Mouse (Mus musculus) left cerebral cortex, adult 18-20 months (tissue): ENCODE measurements around the gene Dph7. TPM values are rescaled to one million over a fixed set of nuclear protein-coding genes. Genes with fewer than 3 reads are reported as not detected.

Experiments
- DNase-seq, 2 experiments: peaks; one replicate each; pipeline ENCODE4 v3.0.0; 2021 to 2022; ENCODE audit warnings: low spot score in 2 of 2, mixed read lengths in 1 of 2
- microRNA-seq, 2 experiments: library from miRNA; unstranded; fragments of <30 nt; microRNA quantifications; one replicate each; pipeline ENCODE4 v1.2.0; 2021
- total RNA-seq, 2 experiments: library from RNA; stranded (reverse); gene quantifications; 2 replicates each; pipeline ENCODE4 v1.2.3; 2021

Gene Dph7
- total RNA-seq, 2 experiments from 2014 or later: 24.8 to 32.6 TPM

DNA sequence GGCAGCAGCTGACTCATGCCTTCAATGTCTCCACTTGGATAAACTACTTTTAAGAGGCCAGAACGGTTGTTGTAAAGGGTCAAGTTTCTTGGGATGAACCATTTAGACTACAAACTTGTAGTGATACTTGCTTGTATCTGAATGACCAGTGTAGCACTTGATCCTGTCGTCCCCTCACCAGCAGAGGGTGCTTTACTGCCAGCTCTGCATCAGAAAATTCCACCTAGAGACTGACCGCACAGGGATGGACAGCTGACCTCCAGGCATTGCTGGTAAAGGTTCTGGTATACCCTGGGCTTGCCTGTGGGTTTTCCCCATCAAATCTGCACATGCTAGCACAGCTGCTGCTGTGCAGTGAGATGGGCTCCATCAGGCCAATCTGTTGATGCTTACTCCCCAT is 1.3 kb upstream of the Dph7 start:
- no peak for DNase-seq

DNA sequence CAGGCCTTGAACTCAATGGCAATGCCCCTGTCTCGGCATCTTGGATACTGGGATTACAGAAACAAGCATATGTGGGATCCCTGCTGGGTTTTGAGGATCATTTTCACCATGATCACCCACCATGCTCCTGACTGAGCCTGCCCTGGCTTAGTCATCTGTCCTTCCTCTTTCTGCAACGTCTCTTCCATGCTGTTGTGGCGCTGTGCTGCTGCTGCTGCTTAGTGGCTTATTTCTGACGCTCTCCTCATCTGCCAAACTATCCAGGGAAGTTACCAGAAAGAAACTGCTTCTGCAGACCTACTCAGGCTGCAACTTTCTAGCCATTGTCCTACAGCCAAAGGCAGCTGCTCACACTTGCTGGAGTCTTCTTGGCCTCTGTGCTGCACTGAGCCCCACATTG is 8.2 kb downstream of the Dph7 start:
- DNase-seq: no peak

DNA sequence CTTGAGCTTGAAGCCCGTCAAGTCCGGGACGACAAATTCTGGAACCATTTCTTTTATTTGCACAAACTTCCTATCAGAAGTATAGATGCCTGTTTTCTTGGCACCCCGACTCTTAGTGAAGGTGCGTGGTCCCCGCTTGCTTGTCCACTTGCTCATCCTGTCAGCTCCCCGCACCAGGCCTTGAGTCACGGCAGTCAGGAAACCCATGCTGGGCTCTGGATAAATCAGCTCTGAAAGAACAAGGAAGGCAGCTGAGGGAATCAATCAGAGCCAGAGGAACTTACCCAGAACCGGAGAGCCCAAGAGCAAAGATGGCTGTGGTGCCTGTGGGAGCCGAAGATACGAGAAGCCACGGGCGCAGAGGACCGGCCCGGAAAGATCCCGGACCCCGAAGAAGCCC is 12.3 kb downstream of the Dph7 start:
- DNase-seq: peak in 1 of 2 experiments; percentile 26

DNA sequence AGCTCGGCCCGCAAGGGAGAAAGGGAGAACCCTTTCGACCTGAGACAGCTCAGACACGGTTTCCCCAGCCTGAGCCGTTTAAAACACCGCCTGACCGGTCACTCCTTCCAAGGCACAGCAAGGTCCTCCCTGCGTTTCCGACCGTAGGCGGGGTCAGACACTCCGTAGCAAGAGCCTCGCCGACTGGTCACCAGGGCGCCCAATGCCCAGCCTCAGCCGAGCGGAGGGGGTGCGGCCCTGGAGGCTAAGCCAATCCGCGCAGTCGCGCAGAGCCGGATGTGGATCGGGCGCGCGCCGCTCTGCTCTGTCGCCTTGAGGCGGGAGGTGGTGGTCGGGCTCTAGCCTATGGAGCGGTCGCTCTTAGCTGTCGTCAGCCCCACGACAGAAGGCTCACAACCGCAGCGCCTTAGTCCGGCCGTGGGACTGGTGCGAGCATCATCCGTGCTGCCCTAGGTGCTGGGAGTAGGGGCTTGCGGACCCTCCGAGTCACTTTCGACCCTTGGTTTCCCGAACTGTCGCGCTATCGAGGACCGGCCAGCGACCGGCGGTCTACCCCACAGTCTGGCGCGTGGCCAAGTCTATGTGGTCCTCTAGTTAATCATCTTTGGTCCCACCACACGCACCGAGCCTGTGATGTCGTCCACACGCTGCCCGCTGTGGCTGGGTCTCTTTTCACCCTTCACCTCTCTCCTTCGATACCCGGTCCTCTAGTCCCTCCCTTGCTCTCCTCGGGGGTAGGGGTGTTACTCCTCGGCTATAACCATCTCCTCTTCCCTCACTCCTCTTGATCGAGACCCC is 12.9 kb downstream of the Dph7 start, which contains the start of gene Mrpl41:
Gene Mrpl41 (minus strand): TSS at position 193 of the 798 bp plus-strand sequence.
- peak; percentile 96 to 98 for DNase-seq

DNA sequence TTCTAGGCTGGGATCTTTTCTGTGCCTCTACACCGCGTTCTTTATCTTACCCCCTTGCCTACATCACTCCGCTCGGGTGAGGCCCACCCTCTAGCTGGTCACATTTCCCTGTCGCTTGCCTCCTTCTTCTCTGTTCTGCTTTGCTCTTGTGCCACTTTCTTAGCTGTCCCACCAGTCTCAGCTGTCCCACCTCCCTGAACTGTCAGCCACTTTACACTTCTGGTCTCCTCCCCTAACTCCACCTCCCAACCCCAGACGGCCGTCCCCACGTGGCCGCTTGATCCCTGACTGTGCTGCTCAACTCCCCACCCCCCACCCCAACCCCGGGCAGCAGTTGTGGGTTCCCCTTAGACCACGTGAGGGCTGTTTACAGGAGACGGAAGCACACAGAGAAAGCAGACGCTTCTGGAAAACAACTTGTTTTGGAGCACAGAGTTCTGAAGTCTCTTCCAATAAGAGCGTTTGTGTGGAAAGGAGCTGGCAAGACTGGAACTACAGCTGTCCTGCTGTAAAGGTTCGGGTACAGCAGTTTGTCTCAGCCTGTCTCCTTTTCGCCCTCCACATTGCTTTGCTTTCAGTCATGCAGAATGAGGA is 13.6 kb downstream of the Dph7 start, which contains the start of gene Pnpla7:
Gene Pnpla7 (plus strand): TSS at position 330 of the 594 bp plus-strand sequence.
- peak; percentile 59 to 65 for DNase-seq

DNA sequence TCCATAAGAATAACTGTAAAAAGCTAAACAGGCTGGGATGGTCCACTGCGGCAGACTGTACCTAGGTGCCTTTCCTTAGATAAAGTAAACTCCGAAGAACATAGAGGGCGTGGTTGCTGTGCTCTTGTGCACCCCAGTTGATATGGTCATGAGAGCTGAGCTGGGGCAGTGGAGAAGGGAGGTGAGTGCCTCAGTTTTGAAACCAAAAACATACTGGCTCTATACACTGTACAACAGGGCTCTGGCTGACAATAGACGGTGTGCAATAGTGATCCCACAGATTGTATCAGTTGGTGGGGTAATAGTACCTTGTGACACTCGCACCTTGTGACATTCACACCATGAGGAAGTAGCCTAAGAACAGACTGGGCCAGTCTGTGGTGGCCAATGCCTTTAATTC is 14.8 kb downstream of the Dph7 start:
- no peak for DNase-seq

DNA sequence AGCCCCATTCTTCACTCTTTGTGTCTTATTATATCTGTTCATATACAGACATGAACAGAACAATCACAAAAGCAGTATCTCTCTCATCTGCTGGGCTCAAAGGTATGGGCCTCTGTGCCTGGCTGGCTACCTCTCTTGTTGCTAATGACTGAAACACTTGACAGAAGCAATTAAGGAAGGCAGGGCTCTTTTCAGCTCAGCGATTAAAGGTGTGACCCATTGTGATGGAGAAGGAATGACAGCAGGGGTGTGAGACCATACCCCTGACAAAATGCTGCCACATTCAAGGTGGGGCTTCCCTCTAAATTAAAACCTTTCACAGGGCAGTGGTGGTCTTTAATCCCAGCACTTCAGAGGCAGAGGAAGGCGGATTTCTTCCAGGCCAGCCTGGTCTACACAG is 25.6 kb downstream of the Dph7 start:
- DNase-seq: no peak

DNA sequence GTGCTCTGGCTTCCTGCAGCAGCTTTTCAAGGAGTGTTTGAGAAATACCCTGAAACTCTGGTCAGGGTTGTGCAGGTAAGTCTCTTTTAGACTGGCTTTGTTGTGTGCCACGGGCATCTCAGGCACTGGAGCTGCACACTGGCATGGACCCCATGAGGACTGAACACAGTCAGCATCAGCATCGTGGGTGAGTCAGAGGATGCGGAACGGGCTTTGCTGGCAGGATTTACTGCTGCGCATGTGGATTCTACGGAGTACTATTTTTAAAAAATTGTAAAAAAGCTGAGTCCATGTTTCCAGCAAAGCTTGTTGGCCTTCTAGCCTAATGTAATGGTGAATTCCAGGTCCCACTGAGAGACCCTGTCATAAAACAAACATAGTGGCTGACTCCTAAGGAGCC is 33.1 kb downstream of the Dph7 start:
- DNase-seq: peak; percentile 43 to 46

DNA sequence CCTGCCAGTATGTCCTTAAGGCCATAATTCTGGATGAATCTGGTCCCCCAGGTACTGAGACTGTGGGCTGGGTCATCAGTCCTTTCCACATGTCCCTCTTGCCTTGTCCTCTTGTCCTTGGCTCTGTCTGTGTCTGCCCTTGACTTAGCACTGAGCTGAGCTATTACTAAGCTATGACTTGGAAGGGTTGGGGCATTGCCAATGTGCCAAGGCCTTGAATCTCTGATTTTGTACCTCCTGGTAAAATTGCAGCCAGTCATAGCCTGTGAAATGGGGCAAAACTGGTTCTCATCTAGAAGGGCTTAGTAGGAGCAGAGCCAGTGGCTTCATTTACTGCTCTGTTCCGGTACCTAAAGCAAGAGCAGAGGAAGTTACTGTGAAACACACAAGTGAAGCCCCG is 34.3 kb downstream of the Dph7 start:
- DNase-seq: no peak

DNA sequence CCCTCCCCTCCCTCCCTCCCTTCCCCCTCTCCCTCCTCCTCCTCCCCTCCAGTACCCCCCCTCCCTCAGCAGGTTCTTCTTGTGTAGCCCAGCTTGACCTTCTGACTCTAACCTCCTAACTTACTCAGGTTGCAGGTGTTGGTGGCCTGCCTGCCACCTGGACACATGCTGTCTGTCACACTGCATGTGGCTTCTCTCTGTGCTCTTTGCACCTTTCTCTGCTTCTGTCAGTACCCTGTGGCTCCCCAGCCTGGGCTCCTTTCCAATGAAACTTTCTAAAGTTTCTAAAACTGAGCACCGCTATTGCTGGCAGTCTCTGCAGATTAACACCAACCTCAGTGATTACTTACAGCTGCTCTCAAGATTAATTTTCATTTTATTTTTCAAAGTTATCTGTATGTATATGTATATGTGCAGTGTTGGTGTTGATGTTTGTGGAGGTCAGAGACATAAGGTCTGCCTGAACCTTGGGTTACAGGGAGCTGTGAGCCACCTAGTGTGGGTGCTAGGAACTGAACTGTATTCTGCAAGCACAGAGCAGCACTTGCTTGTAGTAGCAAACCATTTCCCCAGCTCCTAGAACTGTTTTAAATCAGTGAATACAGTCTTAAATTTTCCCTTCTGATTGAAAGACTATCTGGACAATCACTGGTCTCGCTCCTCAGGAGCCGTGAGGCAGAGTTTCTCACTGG is 38.5 kb downstream of the Dph7 start:
- peak; percentile 12 to 18 for DNase-seq

DNA sequence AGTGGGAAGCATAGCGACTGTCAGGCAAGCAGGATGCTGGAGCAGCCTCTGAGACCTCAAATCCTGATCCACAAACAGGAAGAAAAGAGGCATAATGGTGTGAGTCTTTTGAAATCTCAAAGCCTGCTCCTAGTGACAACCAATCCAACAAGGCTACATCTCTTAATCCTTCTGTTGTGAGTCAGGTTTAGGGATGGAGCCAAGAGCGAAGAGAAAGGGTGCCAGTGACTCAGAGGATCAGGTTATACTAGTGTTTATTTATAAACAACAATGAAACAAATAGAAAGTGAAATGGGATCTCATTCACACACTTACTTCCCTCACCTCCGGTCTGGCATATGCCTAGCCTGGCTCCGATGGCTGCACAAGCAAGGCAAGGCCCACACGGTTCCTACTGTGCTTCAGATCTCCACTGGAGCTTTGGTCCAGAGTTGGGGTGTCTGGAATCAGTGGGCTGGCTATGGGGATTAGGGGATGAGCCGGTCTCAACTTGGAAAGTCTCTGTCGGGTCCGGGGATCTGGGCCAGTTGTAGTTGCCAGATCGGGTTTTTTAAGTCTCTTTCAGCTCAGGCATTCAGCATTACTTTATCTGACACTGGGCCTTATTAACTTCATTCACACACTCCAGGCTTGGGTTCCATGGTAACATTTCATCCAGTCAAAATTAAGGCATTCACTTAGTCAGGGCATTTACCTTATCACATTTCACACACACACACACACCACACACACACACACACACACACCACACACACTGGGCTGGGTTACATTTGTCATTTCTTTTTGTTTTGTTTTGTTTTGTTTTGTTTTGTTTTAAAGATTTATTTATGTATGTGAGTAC is 42.0 kb downstream of the Dph7 start:
- DNase-seq: no peak

DNA sequence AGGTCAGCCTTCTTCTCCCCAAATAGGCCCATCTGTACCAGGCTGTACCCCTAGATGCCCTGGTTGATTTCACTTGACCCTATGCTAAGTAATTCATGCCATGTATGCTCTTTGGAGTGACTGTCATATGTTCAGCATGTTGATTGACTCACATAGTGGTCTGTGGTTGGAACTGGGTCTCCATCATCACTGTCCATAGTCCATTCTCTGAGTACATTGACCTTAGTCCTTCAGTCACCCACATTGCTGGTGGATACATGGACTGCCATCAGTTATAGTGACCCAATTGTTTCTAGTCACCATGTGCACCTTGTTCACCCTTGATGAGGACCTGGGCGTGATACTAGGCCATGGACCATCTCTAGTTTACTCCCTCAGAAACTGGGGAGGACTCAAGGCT is 44.6 kb downstream of the Dph7 start:
- no peak for DNase-seq

DNA sequence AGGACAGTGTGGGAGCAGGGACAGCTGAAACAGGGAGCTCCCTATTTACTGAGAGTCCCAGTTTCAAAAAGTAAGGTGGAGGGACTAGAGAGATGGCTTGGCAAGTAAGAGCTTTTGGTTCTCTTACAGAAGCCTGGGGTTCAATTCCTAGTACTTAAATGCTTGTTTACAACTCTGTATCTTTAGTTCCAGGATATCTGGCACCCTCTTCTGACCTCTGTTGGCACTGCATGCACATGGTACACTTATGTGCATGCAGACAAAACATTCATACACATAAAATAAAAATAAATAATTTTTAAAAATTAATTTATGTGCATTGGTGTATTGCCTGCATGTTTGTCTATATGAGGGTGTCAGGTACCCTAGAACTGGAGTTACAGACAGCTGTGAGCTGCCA is 46.0 kb downstream of the Dph7 start:
- DNase-seq: no peak

Small RNAs within 50 kb of the gene (microRNA-seq; reads per million reads assigned to microRNA genes)
- 0 reads per million in 2 experiments for gene Gm22875

Other genes with a start within 250 kb of the Dph7 start
- gene Cacna1b, start 199.2 kb upstream of the Dph7 start, total RNA-seq: 10 to 100 TPM; 75.6 to 83.3 TPM
- 10 to 100 TPM; 46.7 to 49.8 TPM for gene Ehmt1, start 42.8 kb upstream of the Dph7 start, total RNA-seq
- 10 to 100 TPM; 14.1 to 15.3 TPM for gene Arrdc1, start 27.1 kb upstream of the Dph7 start, total RNA-seq
- gene Zmynd19, start 12.6 kb upstream of the Dph7 start, total RNA-seq: 10 to 100 TPM; 40.0 to 41.6 TPM
- gene Mrpl41, start 12.7 kb downstream of the Dph7 start, total RNA-seq: 10 to 100 TPM; 77.8 to 85.6 TPM
- gene Pnpla7, start 13.6 kb downstream of the Dph7 start, total RNA-seq: 10 to 100 TPM; 15.6 to 19.5 TPM
- gene Nsmf, start 92.0 kb downstream of the Dph7 start, total RNA-seq: 100 to 1,000 TPM; 435 to 452 TPM
- gene Entpd8, start 117.9 kb downstream of the Dph7 start, total RNA-seq: not detected
- not detected for gene Noxa1, start 132.7 kb downstream of the Dph7 start, total RNA-seq
- gene Nrarp, start 218.4 kb downstream of the Dph7 start, total RNA-seq: 10 to 100 TPM; 19.2 to 23.9 TPM
- gene Tor4a, start 234.5 kb downstream of the Dph7 start, total RNA-seq: 1 to 10 TPM; 2.2 to 2.5 TPM
- 10 to 100 TPM; 62.1 to 68.6 TPM for gene Nelfb, start 249.1 kb downstream of the Dph7 start, total RNA-seq